7 mouse cellular contexts compared by ENCODE assay signal in genomic region chr12:52005877-52006632, GRCm38 (mm10). TPM values are rescaled to one million over a fixed set of nuclear protein-coding genes. Genes with fewer than 3 reads are reported as not detected.
DNase-seq lines count a peak whose midpoint lies in the region; ATAC-seq and TF ChIP-seq lines count a peak whose summit lies in the region.

TSS of gene Dtd2 (minus strand) at chr12:52006501.

- H3K36me3 ChIP-seq in embryonic facial prominence, embryonic 11.5 days (replicated peaks; ENCODE audit: control insufficient read depth, insufficient read depth, low read depth, low read length): no peaks in the 10 kb centered on the region
- H3K36me3 ChIP-seq in kidney, adult 2 months (ENCODE audit: control insufficient read depth, insufficient read depth, low read length): no peaks in the 10 kb centered on the region; the same call in 1 of the 2 replicates
- no peaks in the 10 kb centered on the region for H3K36me3 ChIP-seq in limb, embryonic 12.5 days
- H3K36me3 ChIP-seq in midbrain, embryonic 15.5 days (replicated peaks): no peaks in the 10 kb centered on the region
- peaks cover 4% of the 10 kb centered on the region; the same call in 1 of the 2 replicates for H3K36me3 ChIP-seq in spleen, adult 2 months (ENCODE audit: control insufficient read depth, insufficient read depth, low read length)

- peak within 1 kb of the TSS; percentile 65 for H3K4me3 ChIP-seq in embryonic facial prominence, embryonic 11.5 days (ENCODE audit: low read depth, low read length)
- H3K4me3 ChIP-seq in kidney, adult 2 months (ENCODE audit: insufficient read depth, low read depth, low read length): peak within 1 kb of the TSS; percentile 68
- H3K4me3 ChIP-seq in limb, embryonic 12.5 days (replicated peaks): peak within 1 kb of the TSS; percentile 72
- peak within 1 kb of the TSS; percentile 67 for H3K4me3 ChIP-seq in midbrain, embryonic 15.5 days
- peak within 1 kb of the TSS; percentile 91 for H3K4me3 ChIP-seq in spleen, adult 2 months (ENCODE audit: extremely low read depth, insufficient read depth, insufficient read length)

- peak within 1 kb of the TSS; percentile 82 for H3K9ac ChIP-seq in embryonic facial prominence, embryonic 11.5 days (replicated peaks; ENCODE audit: low read length)
- peak within 1 kb of the TSS; percentile 72 for H3K9ac ChIP-seq in limb, embryonic 12.5 days (replicated peaks)
- H3K9ac ChIP-seq in midbrain, embryonic 15.5 days: peak within 1 kb of the TSS; percentile 67

- H3K4me2 ChIP-seq in embryonic facial prominence, embryonic 11.5 days (ENCODE audit: low read depth, low read length): peak within 1 kb of the TSS; percentile 56
- peak within 1 kb of the TSS; percentile 67 for H3K4me2 ChIP-seq in limb, embryonic 12.5 days
- H3K4me2 ChIP-seq in midbrain, embryonic 15.5 days: peak within 1 kb of the TSS; percentile 52

- peak; percentile 91 for ATAC-seq in embryonic facial prominence, embryonic 11.5 days (replicated peaks; ENCODE audit: insufficient number of reproducible peaks, low FRiP score, low TSS enrichment, low read depth)
- ATAC-seq in limb, embryonic 12.5 days (ENCODE audit: insufficient number of reproducible peaks, insufficient read depth, low FRiP score, low TSS enrichment, low read depth): peak; percentile 92
- ATAC-seq in midbrain, embryonic 15.5 days (replicated peaks): peak; percentile 96

- DNase-seq in adrenal gland, postnatal 14 days: peak; percentile 98
- peak; percentile 95 for DNase-seq in embryonic facial prominence, embryonic 11.5 days (ENCODE audit: low spot score)
- DNase-seq in heart, adult 18-20 months: peak; percentile 92 to 93
- peak; percentile 94 for DNase-seq in kidney, adult 2 months
- peak; percentile 69 to 89 for DNase-seq in spleen, adult 2 months (ENCODE audit: low read depth in 1 of 2, low spot score in 2 of 2)

- no peaks in the 10 kb centered on the region for H3K4me1 ChIP-seq in embryonic facial prominence, embryonic 11.5 days (ENCODE audit: control insufficient read depth, insufficient read depth, low read length)
- H3K4me1 ChIP-seq in kidney, adult 2 months (ENCODE audit: control insufficient read depth, insufficient read depth, low read length): no peaks in the 10 kb centered on the region
- peaks cover 6% of the 10 kb centered on the region; the same call in 1 of the 2 replicates for H3K4me1 ChIP-seq in limb, embryonic 12.5 days (replicated peaks)
- no peaks in the 10 kb centered on the region; the same call in 1 of the 2 replicates for H3K4me1 ChIP-seq in midbrain, embryonic 15.5 days
- H3K4me1 ChIP-seq in spleen, adult 2 months (ENCODE audit: control insufficient read depth, insufficient read depth, insufficient read length): peaks cover 3% of the 10 kb centered on the region; the same call in 1 of the 2 replicates

- H3K9me3 ChIP-seq in embryonic facial prominence, embryonic 11.5 days (replicated peaks; ENCODE audit: control insufficient read depth, low read length): no peaks in the 10 kb centered on the region
- no peaks in the 10 kb centered on the region for H3K9me3 ChIP-seq in limb, embryonic 12.5 days
- no peaks in the 10 kb centered on the region for H3K9me3 ChIP-seq in midbrain, embryonic 15.5 days

- WGBS in embryonic facial prominence, embryonic 11.5 days: 2% methylated on average over 46 of the region's 46 CpGs
- WGBS in kidney, adult 2 months: 2% methylated on average over 46 of the region's 46 CpGs
- WGBS in limb, embryonic 12.5 days: 2% methylated on average over 46 of the region's 46 CpGs
- 2% methylated on average over 46 of the region's 46 CpGs for WGBS in midbrain, embryonic 15.5 days
- 2% methylated on average over 46 of the region's 46 CpGs for WGBS in spleen, adult 2 months

- no peak within 1 kb of the TSS for H3K27ac ChIP-seq in embryonic facial prominence, embryonic 11.5 days (replicated peaks; ENCODE audit: low read depth, low read length)
- peak within 1 kb of the TSS; percentile 61; the same call in 1 of the 2 replicates for H3K27ac ChIP-seq in kidney, adult 2 months (ENCODE audit: insufficient read depth, low read depth, low read length)
- peak within 1 kb of the TSS; percentile 64; the same call in 1 of the 2 replicates for H3K27ac ChIP-seq in limb, embryonic 12.5 days
- peak within 1 kb of the TSS; percentile 79 for H3K27ac ChIP-seq in midbrain, embryonic 15.5 days
- H3K27ac ChIP-seq in spleen, adult 2 months (ENCODE audit: insufficient read depth, low read length): peak within 1 kb of the TSS; percentile 62

- no peaks in the 10 kb centered on the region for H3K27me3 ChIP-seq in embryonic facial prominence, embryonic 11.5 days (ENCODE audit: control insufficient read depth, insufficient read depth, low read length)
- no peaks in the 10 kb centered on the region for H3K27me3 ChIP-seq in kidney, adult 2 months (replicated peaks; ENCODE audit: control insufficient read depth, insufficient read depth, low read length)
- H3K27me3 ChIP-seq in limb, embryonic 12.5 days: no peaks in the 10 kb centered on the region
- no peaks in the 10 kb centered on the region for H3K27me3 ChIP-seq in midbrain, embryonic 15.5 days (replicated peaks)
- H3K27me3 ChIP-seq in spleen, adult 2 months (ENCODE audit: control insufficient read depth, insufficient read depth, low read length): no peaks in the 10 kb centered on the region

- TF ChIP-seq POLR2A in kidney, adult 2 months (IDR thresholded peaks at IDR 0.05; ENCODE audit: low read depth, low read length): peak; percentile 91
- TF ChIP-seq POLR2A in spleen, adult 2 months (IDR thresholded peaks at IDR 0.05; ENCODE audit: low read depth, low read length): peak; percentile 95

- TF ChIP-seq CTCF in kidney, adult 2 months (conservative IDR thresholded peaks at IDR 0.05; ENCODE audit: insufficient read depth, insufficient read length, low read depth, low read length): no peak
- TF ChIP-seq CTCF in spleen, adult 2 months (IDR thresholded peaks at IDR 0.05; ENCODE audit: extremely low read depth, insufficient read depth, insufficient read length, insufficient replicate concordance): no peak

RNA-seq across cellular contexts. Expression of gene Dtd2, which starts in this region (rescaled TPM):
- 16.5 and 18.4 TPM in 2 replicates for total RNA-seq in adrenal gland, postnatal 14 days (2021)
- polyA plus RNA-seq in embryonic facial prominence, embryonic 11.5 days (2014; fragmentation: Nextera tagmentation; extraction: Ambion mirVana): 22.3 and 23.0 TPM in 2 replicates
- 1 to 10 TPM; 5.8 to 6.7 TPM for total RNA-seq in heart, adult 18-20 months (2021)
- polyA plus RNA-seq in kidney, adult 2 months (2012; rRNA removed): 11.2 and 14.6 TPM in 2 replicates
- polyA plus RNA-seq in limb, embryonic 12.5 days (2016; fragmentation: Nextera tagmentation; extraction: Ambion mirVana): 19.5 and 20.8 TPM in 2 replicates
- 19.1 and 19.2 TPM in 2 replicates for polyA plus RNA-seq in midbrain, embryonic 15.5 days (2015; fragmentation: Nextera tagmentation; extraction: Ambion mirVana)
- 2.3 and 2.8 TPM in 2 replicates for polyA plus RNA-seq in spleen, adult 2 months (2012; rRNA removed)
